Mouse (Mus musculus) common myeloid progenitor, adult 5-6 weeks (primary cell): ENCODE data around the gene Noxo1. TPM values are rescaled to one million over a fixed set of nuclear protein-coding genes. Genes with fewer than 3 reads are reported as not detected.
A peak's percentile ranks its signal among the peaks of the same experiment; 100 is the strongest.
"Not testable (repeated sequence)": the region's sequence is repeated elsewhere in the genome, so short reads cannot be mapped to it uniquely, and the experiment has no call there.

Experiments
- ATAC-seq: replicated peaks from 2 replicates; pipeline ENCODE4 v1.8.0; 2016; ENCODE audit warnings: low read depth, mild to moderate bottlenecking, moderate TSS enrichment, inconsistent platforms; ENCODE audit not compliant: poor library complexity, severe bottlenecking
- total RNA-seq: library from RNA; stranded (forward); fragments of 200-1000, 187-1606 nt; gene quantifications from 2 replicates; pipeline ENCODE4 v1.2.3, GENCODE M21; 2017

Noxo1 gene
- total RNA-seq, 1 experiment from 2014 or later: 0.69 TPM

DNA sequence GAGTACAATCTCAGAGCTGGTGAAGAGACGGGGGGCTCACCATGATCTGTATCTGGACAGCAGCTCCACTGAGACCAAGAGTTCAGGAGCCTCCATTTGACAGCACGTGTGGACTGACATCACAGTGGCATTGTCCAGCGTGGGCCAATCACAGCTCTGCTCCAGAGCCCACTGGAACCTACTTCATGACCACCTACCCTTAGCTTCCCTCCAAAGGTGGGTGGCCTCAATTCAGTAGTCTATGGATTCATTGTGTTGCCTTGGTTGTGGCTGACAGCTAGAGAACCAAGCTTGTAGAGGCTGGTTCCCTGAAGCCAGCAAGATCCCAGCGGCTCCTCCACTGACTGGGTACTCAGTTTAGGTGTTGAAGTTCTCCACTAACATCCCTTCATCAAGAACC, 21.9 kb downstream of the Noxo1 start, which contains the start of the genes Rnf151 and Rps2:
TSS of gene Rnf151 (minus strand) at position 121 of the 400 bp plus-strand sequence.
TSS of gene Rps2 (plus strand) at position 174 of the 400 bp plus-strand sequence.
- no peak for ATAC-seq

DNA sequence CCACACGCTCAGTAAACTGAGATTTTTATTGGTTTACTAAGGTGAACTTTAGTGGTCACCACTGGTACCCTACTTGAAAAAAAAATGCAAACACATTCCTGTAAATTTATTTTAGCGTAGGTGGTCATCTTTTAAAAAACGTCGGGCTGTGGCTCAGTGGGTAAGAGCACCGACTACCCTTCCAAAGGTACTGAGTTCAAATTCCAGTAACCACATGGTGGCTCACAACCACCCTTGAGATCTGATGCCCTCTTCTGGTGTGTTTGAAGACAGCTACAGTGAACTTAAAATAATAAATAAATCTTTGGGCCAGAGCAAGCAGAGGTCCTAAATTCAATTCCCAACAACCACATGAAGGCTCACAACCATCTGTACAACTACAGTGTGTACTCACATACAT, 22.9 kb downstream of the Noxo1 start:
- ATAC-seq: not testable (repeated sequence)

DNA sequence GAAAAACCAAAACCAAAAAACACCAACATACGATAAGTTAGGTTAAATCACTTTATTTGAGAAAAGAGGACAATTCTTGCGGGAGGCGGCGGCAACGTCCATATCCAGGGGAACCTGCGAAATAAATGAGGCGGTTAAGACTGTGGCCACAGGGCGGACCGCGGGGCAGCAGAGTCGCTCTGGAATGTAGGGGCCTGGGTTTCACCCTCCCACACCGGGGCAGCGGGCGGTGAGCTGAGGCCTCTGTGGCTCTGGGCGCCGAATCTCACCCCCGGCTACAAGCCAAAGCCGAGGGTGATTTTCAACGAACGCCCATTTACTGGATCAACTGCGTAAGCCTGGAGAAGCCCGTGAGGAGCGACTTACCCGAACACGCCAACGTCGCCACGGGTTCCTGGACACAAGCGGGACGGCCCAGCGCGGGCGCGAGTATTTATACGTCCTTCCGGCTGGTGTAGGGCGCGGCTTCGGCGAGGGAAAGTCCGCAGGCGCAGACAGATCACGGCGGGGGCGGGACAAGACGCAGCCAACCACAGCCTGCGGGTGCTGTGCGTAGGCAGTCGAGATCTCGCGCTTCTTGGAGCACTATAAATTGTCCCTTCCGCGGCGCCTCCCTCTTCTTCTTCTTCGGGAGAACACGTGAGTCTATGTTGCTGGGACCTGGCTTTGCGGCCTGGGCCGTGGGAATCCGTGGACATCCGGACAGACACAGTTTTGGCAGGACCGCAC, 23.6 kb downstream of the Noxo1 start:
- ATAC-seq: peak; percentile 86

DNA sequence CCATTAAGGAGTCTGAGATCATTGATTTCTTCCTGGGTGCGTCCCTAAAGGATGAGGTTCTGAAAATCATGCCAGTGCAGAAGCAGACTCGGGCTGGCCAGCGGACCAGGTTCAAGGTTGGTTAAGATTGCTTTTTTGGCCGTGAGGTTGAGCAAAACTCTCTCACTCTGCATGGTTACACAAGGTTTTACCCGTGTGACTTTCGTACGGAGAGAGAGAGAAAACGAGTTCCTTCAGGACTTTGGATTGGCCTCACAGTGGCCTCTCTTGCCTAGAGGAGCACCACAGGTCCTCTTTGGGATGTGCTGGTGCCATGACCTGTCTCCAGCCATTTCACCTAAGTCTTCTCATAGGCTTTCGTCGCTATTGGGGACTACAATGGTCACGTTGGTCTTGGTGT, 24.6 kb downstream of the Noxo1 start:
- ATAC-seq: not testable (repeated sequence)

DNA sequence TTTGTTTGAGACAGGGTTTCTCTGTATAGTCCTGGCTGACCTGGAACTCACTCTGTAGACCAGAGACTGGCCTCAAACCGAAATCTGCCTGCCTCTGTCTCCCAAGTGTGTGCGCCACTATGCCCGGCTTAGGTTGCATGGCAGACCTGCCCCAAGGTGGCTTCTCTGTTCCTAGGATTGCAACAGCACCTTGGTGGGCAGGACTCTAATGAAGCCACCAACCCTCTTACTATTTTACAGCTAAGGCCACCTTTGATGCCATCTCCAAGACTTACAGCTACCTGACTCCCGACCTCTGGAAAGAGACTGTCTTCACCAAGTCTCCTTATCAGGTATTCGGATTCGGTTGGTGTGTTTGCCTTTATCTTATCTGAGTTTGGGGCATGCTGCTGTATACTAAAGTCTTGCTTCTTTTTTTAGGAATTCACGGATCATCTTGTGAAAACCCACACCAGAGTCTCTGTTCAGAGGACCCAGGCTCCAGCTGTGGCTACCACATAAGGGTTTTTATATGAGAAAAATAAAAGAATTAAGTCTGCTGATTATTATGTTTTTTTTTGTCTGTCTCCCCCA, 25.4 kb downstream of the Noxo1 start:
- ATAC-seq: not testable (repeated sequence)

DNA sequence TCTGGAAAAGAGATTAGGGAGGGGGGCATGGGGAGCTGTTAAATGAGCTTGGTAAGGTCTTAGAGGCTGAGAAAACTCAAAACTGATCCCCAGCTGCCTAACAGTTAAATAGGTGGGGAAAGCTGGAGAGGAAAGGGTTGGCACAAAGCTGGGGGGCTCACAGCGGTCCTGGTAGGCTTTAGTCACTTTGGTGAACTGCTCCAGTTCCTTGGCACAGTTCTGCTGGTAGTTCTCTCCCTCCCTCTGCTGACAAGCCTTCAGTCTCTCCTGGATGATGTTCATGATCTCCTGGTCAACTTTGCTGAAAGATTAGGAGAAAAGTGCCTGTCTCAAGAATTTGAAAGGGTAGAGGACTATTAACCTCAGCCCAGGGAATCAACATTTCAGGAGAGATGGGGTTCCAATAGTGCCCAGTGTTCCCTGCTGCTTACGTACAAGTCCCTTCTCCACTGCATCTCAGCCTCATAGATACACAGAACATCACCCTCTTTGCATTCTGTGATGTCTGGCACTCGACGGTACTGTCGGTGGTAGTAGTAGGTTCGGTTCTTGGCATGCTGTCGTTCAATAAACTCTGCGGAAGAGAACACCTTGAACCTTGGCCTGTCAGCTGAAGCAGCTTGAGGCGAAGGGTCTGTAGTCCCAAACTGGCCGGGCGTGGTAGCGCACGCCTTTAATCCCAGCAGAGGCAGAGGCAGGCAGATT, 26.3 kb downstream of the Noxo1 start:
- no peak for ATAC-seq

DNA sequence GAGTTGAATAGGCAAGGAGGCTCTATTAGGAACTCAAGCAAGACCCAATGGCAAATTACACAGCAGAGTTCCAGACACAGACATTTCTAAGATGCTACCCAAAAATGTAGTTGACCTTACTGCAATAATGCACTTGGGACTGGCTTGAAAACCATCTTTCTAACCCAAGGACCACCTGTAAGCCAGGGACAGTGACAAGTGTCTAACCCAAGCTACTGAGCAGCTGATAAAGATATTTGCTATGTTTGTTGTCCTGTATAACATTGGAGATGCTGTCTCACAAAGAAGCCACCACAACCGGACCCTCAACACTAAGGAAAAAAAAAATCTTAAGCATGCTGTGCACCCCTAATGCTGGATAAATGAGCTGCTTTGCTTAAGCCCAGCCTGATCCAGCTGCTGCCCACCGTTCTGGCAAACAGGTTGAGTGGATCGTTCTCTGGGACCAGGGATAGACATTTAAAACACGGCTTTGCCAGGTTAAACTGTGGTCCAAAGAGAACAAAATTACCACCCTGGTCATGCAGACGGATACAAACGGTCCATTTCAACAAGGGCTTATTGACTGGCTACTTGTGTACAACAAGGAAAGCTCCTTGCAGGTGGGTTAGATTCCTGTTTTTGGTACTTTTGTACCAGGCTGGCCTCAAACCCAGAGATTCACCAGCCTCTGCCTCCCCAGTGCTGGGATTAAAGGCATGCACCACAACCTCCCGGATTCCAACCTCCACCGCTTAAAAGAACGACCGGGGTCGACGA, 27.3 kb downstream of the Noxo1 start:
- no peak for ATAC-seq

DNA sequence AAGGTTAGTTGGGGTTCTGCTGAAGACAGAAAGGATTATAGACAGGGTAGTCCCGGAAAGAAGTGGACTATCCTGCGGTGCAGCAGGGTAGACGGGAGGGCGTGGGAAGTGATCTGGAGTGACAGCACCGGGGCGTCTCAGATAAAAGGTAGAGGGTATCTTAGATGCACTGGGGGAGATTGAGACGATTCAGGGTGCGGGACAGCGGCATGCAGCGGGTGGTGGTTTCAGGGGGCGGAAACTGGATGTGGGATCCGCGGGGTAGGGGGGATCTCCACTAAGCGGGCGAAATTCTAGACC, 27.8 kb downstream of the Noxo1 start:
- no peak for ATAC-seq

DNA sequence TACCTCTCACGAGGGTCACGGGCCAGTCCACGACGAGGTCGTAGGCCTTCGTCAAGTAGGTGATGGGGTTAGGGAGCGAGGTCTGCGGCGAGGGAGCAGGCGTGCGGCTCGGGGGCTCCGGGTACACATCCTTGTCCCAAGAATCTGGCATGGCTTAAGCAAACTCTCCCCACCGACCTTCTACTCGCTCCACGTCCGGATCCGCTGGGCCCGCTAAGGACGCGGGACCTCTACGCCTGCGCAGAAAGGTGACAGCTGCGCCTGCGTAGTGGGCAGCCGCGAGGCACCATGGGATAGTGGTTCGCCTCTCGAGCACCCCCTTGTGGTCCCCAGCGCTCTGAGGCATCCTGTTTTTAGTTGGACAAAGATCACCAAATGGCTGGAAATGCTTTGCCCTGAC, 28.1 kb downstream of the Noxo1 start, which contains the start of gene Ndufb10:
TSS of gene Ndufb10 (minus strand) at position 295 of the 400 bp plus-strand sequence.
- ATAC-seq: peak; percentile 64

DNA sequence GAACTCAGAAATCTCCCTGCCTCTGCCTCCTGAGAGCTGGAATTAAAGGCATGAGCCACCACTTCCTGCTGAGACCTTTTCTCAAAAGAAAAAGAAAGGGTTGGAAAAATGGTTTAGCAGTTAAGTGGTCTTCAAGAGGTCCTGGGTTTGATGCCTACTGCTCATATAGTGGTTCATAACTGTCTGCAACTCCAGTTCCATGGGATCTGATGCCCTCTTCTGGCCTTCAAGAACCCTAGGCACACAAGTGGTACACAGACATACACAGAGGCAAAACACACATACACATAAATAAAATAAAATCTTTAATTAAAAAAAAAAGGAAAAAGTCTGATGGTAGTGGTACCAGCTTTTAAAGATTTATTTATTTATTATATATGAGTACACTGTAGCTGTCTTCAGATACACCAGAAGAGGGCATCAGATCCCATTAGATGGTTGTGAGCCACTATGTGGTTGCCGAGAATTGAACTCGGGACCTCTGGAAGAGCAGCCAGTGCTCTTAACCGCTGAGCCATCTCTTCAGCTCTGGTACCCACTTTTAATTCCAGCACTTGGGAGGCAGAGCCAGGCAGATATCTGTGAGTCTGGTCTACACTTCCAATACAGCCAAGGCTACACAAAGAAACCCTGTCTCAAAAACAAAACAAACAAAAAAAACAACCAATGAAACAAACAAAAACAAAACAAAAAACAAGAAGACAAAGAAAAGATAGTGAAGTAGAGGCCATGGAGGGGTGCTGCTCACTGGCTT, 29.8 kb downstream of the Noxo1 start:
- ATAC-seq: no peak

DNA sequence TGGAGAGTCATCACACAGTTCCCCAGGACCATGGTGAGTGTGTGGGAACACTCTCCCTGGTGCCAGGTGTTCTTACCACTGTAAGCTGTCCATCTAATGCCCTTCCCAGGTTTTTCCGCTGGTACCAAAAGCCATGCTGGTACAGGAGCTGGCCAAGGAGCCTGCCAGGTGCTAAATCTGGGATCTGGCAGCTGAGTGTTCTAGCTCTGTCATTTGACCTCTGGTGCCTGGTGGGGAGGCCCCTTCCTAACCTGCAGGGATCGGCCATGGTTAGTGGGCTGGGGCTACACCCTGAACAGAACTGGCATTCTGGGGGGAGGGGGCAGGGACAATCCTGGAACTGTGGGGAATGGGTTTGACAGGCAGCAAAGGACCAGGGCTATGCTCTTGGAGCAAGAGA, 31.6 kb downstream of the Noxo1 start, which contains the start of gene Rpl3l:
TSS of gene Rpl3l (plus strand) at position 203 of the 400 bp plus-strand sequence.
- ATAC-seq: no peak

DNA sequence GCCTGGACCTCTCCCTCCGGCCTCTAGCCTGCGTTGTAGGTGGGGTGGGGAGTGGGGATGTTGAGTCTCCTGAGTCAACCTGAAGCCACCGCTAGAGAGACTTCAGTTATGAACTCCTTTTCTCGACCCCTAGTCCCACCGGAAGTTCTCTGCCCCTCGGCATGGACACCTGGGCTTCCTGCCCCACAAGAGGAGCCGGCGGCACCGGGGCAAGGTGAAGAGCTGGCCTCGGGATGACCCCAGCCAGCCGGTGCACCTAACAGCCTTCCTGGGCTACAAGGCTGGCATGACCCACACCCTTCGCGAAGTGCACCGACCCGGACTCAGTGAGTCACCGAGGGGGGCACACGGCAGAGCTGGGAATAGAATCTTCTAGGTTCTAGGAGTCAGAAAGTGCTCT, 32.1 kb downstream of the Noxo1 start:
- ATAC-seq: no peak

DNA sequence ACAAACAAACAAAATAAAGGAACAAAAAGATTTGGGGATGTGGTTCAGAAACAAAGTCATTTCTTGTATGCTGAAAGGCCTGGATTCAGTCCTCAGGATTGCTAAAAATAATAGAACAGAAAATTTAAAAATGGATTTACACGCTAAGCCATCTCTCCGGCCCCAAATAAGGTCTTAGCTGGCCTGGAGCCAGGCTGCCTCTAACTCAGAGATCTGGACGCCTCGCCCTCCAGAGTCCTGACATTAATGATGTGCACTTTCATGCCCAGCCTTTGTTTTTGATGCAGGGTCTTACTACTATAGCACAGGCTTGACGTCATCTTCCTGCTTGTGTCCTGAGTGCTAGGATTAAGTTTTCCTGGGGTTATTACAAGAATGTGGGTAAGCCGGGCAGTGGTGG, 33.0 kb downstream of the Noxo1 start:
- ATAC-seq: no peak

DNA sequence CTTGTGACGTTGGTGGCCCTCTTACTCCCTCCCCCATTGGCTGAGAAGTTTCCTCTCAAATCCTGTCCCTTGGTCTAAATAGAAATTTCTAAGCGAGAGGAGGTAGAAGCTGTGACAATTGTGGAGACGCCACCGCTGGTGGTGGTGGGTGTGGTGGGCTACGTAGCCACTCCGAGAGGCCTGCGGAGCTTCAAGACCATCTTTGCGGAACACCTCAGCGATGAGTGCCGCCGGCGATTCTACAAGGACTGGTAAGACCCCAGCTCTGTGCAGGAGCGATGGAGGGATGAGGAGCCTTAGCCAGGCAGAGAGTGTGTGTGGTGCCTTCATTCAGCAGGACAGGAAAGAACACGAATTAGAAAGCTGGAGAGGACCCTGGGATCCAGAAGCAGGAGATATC, 34.8 kb downstream of the Noxo1 start:
- no peak for ATAC-seq

DNA sequence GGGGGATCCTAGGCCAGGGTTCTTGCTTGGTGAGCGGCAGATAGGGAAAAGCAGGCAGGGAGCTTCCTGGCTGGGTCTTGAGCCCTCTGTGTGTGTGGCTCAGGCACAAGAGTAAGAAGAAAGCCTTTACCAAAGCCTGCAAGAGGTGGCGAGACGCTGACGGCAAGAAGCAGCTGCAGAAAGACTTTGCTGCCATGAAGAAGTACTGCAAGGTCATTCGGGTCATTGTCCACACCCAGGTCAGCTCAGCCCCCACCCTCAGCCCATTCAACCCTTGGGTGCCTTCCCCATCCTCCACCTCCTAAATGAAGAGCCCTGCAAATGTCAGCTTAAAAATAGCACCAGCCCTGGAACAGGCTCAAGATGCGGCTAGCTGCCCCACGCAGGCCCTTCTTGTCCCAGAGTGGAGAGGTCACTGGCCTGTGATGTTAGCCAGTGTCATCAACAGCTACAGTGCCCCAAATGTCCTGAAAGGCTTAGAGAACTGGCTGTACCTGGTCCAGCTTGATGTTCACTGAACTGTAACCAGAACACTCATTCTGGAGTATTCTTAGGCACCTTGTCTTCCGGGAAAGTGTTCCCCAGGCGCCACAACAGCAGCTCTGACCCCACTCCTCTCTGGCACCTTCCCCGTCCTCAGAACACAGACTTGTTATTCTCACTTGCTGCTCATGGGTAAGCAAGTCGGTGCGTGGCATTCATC, 36.4 kb downstream of the Noxo1 start:
- ATAC-seq: no peak

DNA sequence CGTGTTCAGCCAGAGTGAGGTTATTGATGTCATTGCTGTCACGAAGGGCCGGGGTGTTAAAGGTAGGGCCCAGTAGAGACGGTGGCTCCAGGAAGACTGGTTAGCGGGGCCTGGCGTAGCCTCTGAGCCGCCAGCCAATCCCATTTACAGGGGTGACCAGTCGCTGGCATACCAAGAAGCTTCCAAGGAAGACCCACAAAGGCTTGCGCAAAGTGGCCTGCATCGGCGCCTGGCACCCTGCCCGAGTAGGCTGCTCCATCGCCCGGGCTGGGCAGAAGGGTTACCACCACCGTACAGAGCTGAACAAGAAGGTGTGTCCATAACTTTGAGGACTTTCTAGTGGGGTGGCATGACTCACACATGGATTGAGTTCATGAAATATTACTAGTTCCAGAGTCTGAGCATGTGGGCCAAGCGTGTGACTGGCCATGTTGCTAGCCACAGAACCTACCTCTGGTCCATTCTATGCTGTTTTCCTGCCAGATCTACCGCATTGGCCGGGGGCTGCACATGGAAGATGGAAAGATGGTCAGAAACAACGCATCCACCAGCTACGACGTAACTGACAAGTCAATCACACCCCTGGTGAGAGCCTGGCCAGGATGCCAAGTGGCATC, 37.5 kb downstream of the Noxo1 start:
- no peak for ATAC-seq

DNA sequence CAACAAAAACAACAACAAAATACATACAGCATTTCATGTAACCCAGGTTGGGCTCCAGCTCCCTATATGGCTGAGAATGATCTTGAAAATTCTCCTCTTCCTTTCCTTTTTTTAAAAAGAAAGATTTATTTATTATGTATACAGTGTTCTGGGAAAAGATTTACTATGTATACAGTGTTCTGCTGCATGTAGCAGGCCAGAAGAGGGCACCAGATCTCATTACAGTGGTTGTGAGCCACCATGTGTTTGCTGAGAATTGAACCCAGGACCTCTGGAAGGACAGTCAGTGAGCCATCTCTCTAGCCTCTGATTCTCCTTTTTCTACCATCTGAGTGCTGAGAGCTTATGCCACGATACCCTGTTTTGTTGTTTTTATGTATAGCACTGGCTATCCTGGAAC, 38.5 kb downstream of the Noxo1 start:
- no peak for ATAC-seq

DNA sequence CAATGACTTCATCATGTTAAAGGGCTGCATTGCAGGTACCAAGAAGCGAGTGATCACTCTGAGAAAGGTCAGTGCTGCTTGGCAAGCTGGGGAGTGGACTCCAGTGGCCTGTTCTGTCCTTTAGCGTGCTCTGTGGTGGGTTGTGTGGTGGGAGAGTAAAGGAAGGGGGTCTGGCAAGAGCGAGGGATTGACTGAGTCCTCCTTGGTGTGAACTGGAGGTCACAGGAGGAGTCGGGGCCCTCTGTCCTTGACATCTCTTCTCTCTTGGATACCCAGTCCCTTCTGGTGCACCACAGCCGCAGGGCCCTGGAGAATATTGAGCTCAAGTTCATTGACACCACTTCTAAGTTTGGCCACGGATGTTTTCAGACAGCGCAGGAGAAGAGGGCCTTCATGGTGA, 39.4 kb downstream of the Noxo1 start:
- ATAC-seq: no peak
